Mouse (Mus musculus) midbrain, embryonic 12.5 days (tissue): ENCODE data around the gene Lyrm4. TPM values are rescaled to one million over a fixed set of nuclear protein-coding genes. Genes with fewer than 3 reads are reported as not detected.
A peak's percentile ranks its signal among the peaks of the same experiment; 100 is the strongest.

Experiments used
- ATAC-seq: fragments of 200-750 bp; cut with Nextera tagmentation; 2 replicates; pipeline ENCODE4 v1.8.0; 2017; ENCODE audit warnings: low read depth, moderate TSS enrichment, moderate library complexity; ENCODE audit not compliant: low FRiP score
- H3K27ac ChIP-seq: fragments of 300-500 bp; sonication (generic); replicated peaks from 2 replicates; pipeline ENCODE4 v1.5.1; 2016; ENCODE audit warnings: mild to moderate bottlenecking
- H3K27me3 ChIP-seq: fragments of 300-500 bp; sonication (generic); 2 replicates; pipeline ENCODE4 v1.6.1; 2016; ENCODE audit warnings: mild to moderate bottlenecking
- H3K36me3 ChIP-seq: fragments of 300-500 bp; sonication (generic); 2 replicates; pipeline ENCODE4 v1.6.1; 2016
- H3K4me1 ChIP-seq: fragments of 300-500 bp; sonication (generic); 2 replicates; pipeline ENCODE4 v1.6.1; 2016
- H3K4me2 ChIP-seq: fragments of 300-500 bp; sonication (generic); replicated peaks from 2 replicates; pipeline ENCODE4 v1.6.1; 2016; ENCODE audit warnings: mild to moderate bottlenecking, moderate library complexity
- H3K4me3 ChIP-seq: fragments of 300-500 bp; sonication (generic); 2 replicates; pipeline ENCODE4 v1.5.1; 2016; ENCODE audit warnings: mild to moderate bottlenecking
- H3K9ac ChIP-seq: fragments of 300-500 bp; sonication (generic); replicated peaks from 2 replicates; pipeline ENCODE4 v1.6.1; 2016; ENCODE audit warnings: mild to moderate bottlenecking, moderate library complexity
- H3K9me3 ChIP-seq: fragments of 300-500 bp; sonication (generic); 2 replicates; pipeline ENCODE4 v1.6.1; 2016; ENCODE audit warnings: mild to moderate bottlenecking
- WGBS: fragments of 180-500 bp; shearing (Covaris S2); methylation state at CpG from one replicate; pipeline ENCODE4 v1.1.7; 2016; 5-methylcytosine and 5-hydroxymethylcytosine counted together
- polyA plus RNA-seq: library from polyadenylated mRNA; unstranded; fragments of >200 nt; fragmentation: Nextera tagmentation; extraction: Ambion mirVana; gene quantifications from 2 replicates; pipeline ENCODE4 v1.2.1, GENCODE M21; 2016

The Lyrm4 gene
- 22.1 and 25.5 TPM in 2 replicates for polyA plus RNA-seq

GRCm38 (mm10) chr13:36117143-36118014 is at the start of gene Lyrm4, which contains the start of gene Fars2:
Gene Lyrm4 (minus strand): TSS chr13:36117526.
Gene Fars2 (plus strand): TSS chr13:36117412.
- under 1% methylated on average over 70 of the region's 75 CpGs for WGBS
- H3K4me3 ChIP-seq: peak within 1 kb of the TSS; percentile 55
- H3K9ac ChIP-seq: peak within 1 kb of the TSS; percentile 73
- no peaks in the 10 kb centered on the region for H3K36me3 ChIP-seq
- peak within 1 kb of the TSS; percentile 73 for H3K4me2 ChIP-seq
- H3K27ac ChIP-seq: peak within 1 kb of the TSS; percentile 98
- ATAC-seq: peak; percentile 100
- no peaks in the 10 kb centered on the region for H3K27me3 ChIP-seq
- H3K4me1 ChIP-seq: peaks cover 13% of the 10 kb centered on the region
- H3K9me3 ChIP-seq: no peaks in the 10 kb centered on the region

- WGBS: 84% methylated on average over 1 of the region's 1 CpGs
- Histone ChIP-seq H3K4me1 (no peaks in the 10 kb centered on the region), H3K9me3 (no peaks in the 10 kb centered on the region), H3K36me3 (no peaks in the 10 kb centered on the region), H3K4me2 (no peak overlapping the region), H3K27me3 (no peaks in the 10 kb centered on the region), H3K27ac (no peak overlapping the region), H3K9ac (no peak overlapping the region), H3K4me3 (no peak overlapping the region)
- no peak for ATAC-seq
Measured at GRCm38 (mm10) chr13:36163898-36164297, 46.6 kb upstream of the Lyrm4 start.

- H3K36me3 ChIP-seq: no peaks in the 10 kb centered on the region
- no peaks in the 10 kb centered on the region for H3K9me3 ChIP-seq
- no peaks in the 10 kb centered on the region for H3K27me3 ChIP-seq
- WGBS: 92% methylated on average over 5 of the region's 5 CpGs
- H3K4me2 ChIP-seq: no peak overlapping the region
- H3K27ac ChIP-seq: no peak overlapping the region
- no peaks in the 10 kb centered on the region for H3K4me1 ChIP-seq
- no peak overlapping the region for H3K9ac ChIP-seq
- ATAC-seq: no peak
- H3K4me3 ChIP-seq: no peak overlapping the region
Measured at GRCm38 (mm10) chr13:36163411-36163810, 46.1 kb upstream of the Lyrm4 start.

- Histone ChIP-seq H3K9ac (no peak overlapping the region), H3K27me3 (no peaks in the 10 kb centered on the region), H3K4me3 (no peak overlapping the region), H3K27ac (no peak overlapping the region), H3K36me3 (no peaks in the 10 kb centered on the region), H3K4me1 (no peaks in the 10 kb centered on the region), H3K9me3 (no peaks in the 10 kb centered on the region; the same call in 1 of the 2 replicates), H3K4me2 (no peak overlapping the region)
- 88% methylated on average over 7 of the region's 7 CpGs for WGBS
- ATAC-seq: no peak
Measured at GRCm38 (mm10) chr13:36156340-36156931, 39.1 kb upstream of the Lyrm4 start.

- ATAC-seq: no peak
- Histone ChIP-seq H3K9me3 (no peaks in the 10 kb centered on the region; the same call in 1 of the 2 replicates), H3K27me3 (no peaks in the 10 kb centered on the region), H3K4me2 (no peak overlapping the region), H3K9ac (no peak overlapping the region), H3K4me3 (no peak overlapping the region), H3K27ac (no peak overlapping the region), H3K36me3 (no peaks in the 10 kb centered on the region), H3K4me1 (0 out of 2 replicates have a peak, but pooled peaks cover 2% of the 10 kb centered on the region)
- WGBS: 91% methylated on average over 5 of the region's 5 CpGs
Measured at GRCm38 (mm10) chr13:36152728-36153498, 35.6 kb upstream of the Lyrm4 start.

GRCm38 (mm10) chr13:36150272-36150671 is 32.9 kb upstream of the Lyrm4 start:
- Histone ChIP-seq H3K27ac (no peak overlapping the region), H3K4me1 (peaks cover 8% of the 10 kb centered on the region), H3K4me2 (no peak overlapping the region), H3K4me3 (no peak overlapping the region), H3K36me3 (no peaks in the 10 kb centered on the region), H3K27me3 (no peaks in the 10 kb centered on the region), H3K9ac (no peak overlapping the region), H3K9me3 (no peaks in the 10 kb centered on the region)
- 56% methylated on average over 5 of the region's 5 CpGs for WGBS
- ATAC-seq: no peak

GRCm38 (mm10) chr13:36149175-36149939 is 32.0 kb upstream of the Lyrm4 start:
- H3K4me3 ChIP-seq: no peak overlapping the region
- no peak overlapping the region for H3K27ac ChIP-seq
- WGBS: 33% methylated on average over 6 of the region's 6 CpGs
- peaks cover 8% of the 10 kb centered on the region for H3K4me1 ChIP-seq
- H3K4me2 ChIP-seq: no peak overlapping the region
- no peaks in the 10 kb centered on the region for H3K27me3 ChIP-seq
- H3K36me3 ChIP-seq: no peaks in the 10 kb centered on the region
- no peak for ATAC-seq
- no peaks in the 10 kb centered on the region for H3K9me3 ChIP-seq
- no peak overlapping the region for H3K9ac ChIP-seq

GRCm38 (mm10) chr13:36145601-36146000 is 28.3 kb upstream of the Lyrm4 start:
- Histone ChIP-seq H3K4me2 (no peak overlapping the region), H3K9ac (no peak overlapping the region), H3K4me1 (peaks cover 8% of the 10 kb centered on the region), H3K36me3 (no peaks in the 10 kb centered on the region), H3K4me3 (no peak overlapping the region), H3K27ac (no peak overlapping the region), H3K27me3 (no peaks in the 10 kb centered on the region), H3K9me3 (no peaks in the 10 kb centered on the region)
- WGBS: 84% methylated on average over 1 of the region's 1 CpGs
- no peak for ATAC-seq

- no peak for ATAC-seq
- 57% methylated on average over 5 of the region's 5 CpGs for WGBS
- H3K9ac ChIP-seq: no peak overlapping the region
Measured at GRCm38 (mm10) chr13:36140247-36141016, 23.1 kb upstream of the Lyrm4 start.

GRCm38 (mm10) chr13:36139703-36140102 is 22.4 kb upstream of the Lyrm4 start:
- WGBS: 80% methylated on average over 5 of the region's 5 CpGs
- no peak for ATAC-seq

More at GRCm38 (mm10) chr13:36140247-36141016, 23.1 kb upstream of the Lyrm4 start:
- Histone ChIP-seq H3K27ac (no peak overlapping the region), H3K4me2 (no peak overlapping the region), H3K4me1 (no peaks in the 10 kb centered on the region), H3K36me3 (no peaks in the 10 kb centered on the region), H3K9me3 (no peaks in the 10 kb centered on the region), H3K4me3 (no peak overlapping the region), H3K27me3 (no peaks in the 10 kb centered on the region)

More at GRCm38 (mm10) chr13:36139703-36140102, 22.4 kb upstream of the Lyrm4 start:
- no peaks in the 10 kb centered on the region for H3K27me3 ChIP-seq
- no peaks in the 10 kb centered on the region for H3K36me3 ChIP-seq
- H3K4me3 ChIP-seq: no peak overlapping the region
- no peak overlapping the region for H3K4me2 ChIP-seq
- no peaks in the 10 kb centered on the region for H3K4me1 ChIP-seq
- H3K9ac ChIP-seq: no peak overlapping the region
- no peak overlapping the region for H3K27ac ChIP-seq
- no peaks in the 10 kb centered on the region for H3K9me3 ChIP-seq
